Mouse (Mus musculus) stomach, embryonic 14.5 days (tissue): ENCODE measurements around the gene Gm20914. TPM values are rescaled to one million over a fixed set of nuclear protein-coding genes. Genes with fewer than 3 reads are reported as not detected.
"Not testable (repeated sequence)": the region's sequence is repeated elsewhere in the genome, so short reads cannot be mapped to it uniquely, and the experiment has no call there.

Experiments used
- ATAC-seq: fragments of 200-750 bp; cut with Nextera tagmentation; 2 replicates; pipeline ENCODE4 v1.8.0; 2017; ENCODE audit warnings: low read depth, moderate TSS enrichment; ENCODE audit not compliant: insufficient number of reproducible peaks, insufficient read depth, low FRiP score
- H3K27ac ChIP-seq: fragments of 300-500 bp; sonication (generic); 2 replicates; pipeline ENCODE4 v1.5.1; 2014; ENCODE audit warnings: mild to moderate bottlenecking, low read length, moderate library complexity, mixed read lengths
- H3K27me3 ChIP-seq: fragments of 300-500 bp; sonication (generic); 2 replicates; pipeline ENCODE4 v1.6.1; 2014; ENCODE audit warnings: low read length, control low read depth, mixed read lengths; ENCODE audit not compliant: control insufficient read depth, insufficient read depth
- H3K36me3 ChIP-seq: fragments of 300-500 bp; sonication (generic); 2 replicates; pipeline ENCODE4 v1.6.1; 2014; ENCODE audit warnings: mild to moderate bottlenecking, control low read depth, low read length, moderate library complexity, mixed read lengths; ENCODE audit not compliant: control insufficient read depth, insufficient read depth
- H3K4me1 ChIP-seq: fragments of 300-500 bp; sonication (generic); 2 replicates; pipeline ENCODE4 v1.6.1; 2014; ENCODE audit warnings: low read length, control low read depth, mixed read lengths; ENCODE audit not compliant: control insufficient read depth, insufficient read depth
- H3K4me2 ChIP-seq: fragments of 300-500 bp; sonication (generic); replicated peaks from 2 replicates; pipeline ENCODE4 v1.6.1; 2014; ENCODE audit warnings: low read depth, low read length, control low read depth
- H3K4me3 ChIP-seq: fragments of 300-500 bp; sonication (generic); 2 replicates; pipeline ENCODE4 v1.5.1; 2014; ENCODE audit warnings: low read depth, low read length, control low read depth
- H3K9ac ChIP-seq: fragments of 300-500 bp; sonication (generic); replicated peaks from 2 replicates; pipeline ENCODE4 v1.6.1; 2014; ENCODE audit warnings: low read depth, mild to moderate bottlenecking, control low read depth, low read length, moderate library complexity, mixed read lengths
- H3K9me3 ChIP-seq: fragments of 300-500 bp; sonication (generic); 2 replicates; pipeline ENCODE4 v1.6.1; 2016; ENCODE audit warnings: low read depth, low read length, control low read depth; ENCODE audit not compliant: control insufficient read depth
- WGBS: fragments of 180-500 bp; shearing (Covaris S2); extraction: QIAGEN DNeasy Blood & Tissue Kit; methylation state at CpG from one replicate; pipeline ENCODE4 v1.1.7; 2014; 5-methylcytosine and 5-hydroxymethylcytosine counted together
- polyA plus RNA-seq: library from polyadenylated mRNA; unstranded; fragments of >200 nt; fragmentation: Nextera tagmentation; extraction: Ambion mirVana; gene quantifications from 2 replicates; pipeline ENCODE4 v1.2.1, GENCODE M21; 2014

Gene Gm20914
- polyA plus RNA-seq, result not detected in 2 replicates

DNA sequence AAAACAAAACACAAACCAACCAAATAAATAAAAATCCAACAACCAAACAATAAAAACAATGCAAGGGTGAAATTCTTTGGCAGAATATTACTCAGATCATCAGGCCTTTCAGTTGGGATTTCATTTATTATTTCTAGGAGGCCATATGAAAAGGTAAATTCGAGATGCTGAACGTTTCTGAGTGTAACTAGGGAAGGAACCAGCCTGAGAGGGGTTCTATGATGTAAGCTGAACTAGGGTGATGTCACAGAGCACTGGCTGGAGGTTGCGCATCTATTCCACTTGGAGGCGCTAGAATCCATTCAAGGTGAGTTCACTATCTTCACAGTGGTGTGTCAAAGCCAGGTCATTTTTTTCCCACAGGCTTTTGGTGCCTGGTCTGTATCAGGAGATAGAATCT is at the start of gene Gm20914:
Gm20914 (plus strand) TSS at position 301 of the 400 bp plus-strand sequence.
- H3K4me3 ChIP-seq, H3K9ac ChIP-seq, H3K36me3 ChIP-seq, H3K27ac ChIP-seq, H3K27me3 ChIP-seq, H3K9me3 ChIP-seq, H3K4me2 ChIP-seq, H3K4me1 ChIP-seq, ATAC-seq: not testable (repeated sequence)
- no CpG with 5 or more reads among the region's 4 CpGs for WGBS

Other genes with a start within 250 kb of the Gm20914 start
- gene Gm21854, start 69.0 kb upstream of the Gm20914 start, polyA plus RNA-seq, result not detected in 2 replicates
- not detected in 2 replicates for gene Gm28171, start 67.4 kb downstream of the Gm20914 start, polyA plus RNA-seq
- not detected in 2 replicates for gene Gm21778, start 216.5 kb downstream of the Gm20914 start, polyA plus RNA-seq